Mouse (Mus musculus) forebrain, embryonic 14.5 days (tissue): ENCODE data around the gene Bcl7c. TPM values are rescaled to one million over a fixed set of nuclear protein-coding genes. Genes with fewer than 3 reads are reported as not detected.
"Not testable (repeated sequence)": the region's sequence is repeated elsewhere in the genome, so short reads cannot be mapped to it uniquely, and the experiment has no call there.

ENCODE experiments used
- ATAC-seq: fragments of 200-750 bp; cut with Nextera tagmentation; 2 replicates; pipeline ENCODE4 v1.8.0; 2017; ENCODE audit warnings: mild to moderate bottlenecking, moderate library complexity
- DNase-seq: peaks from one replicate; pipeline ENCODE4 v3.0.0-alpha.2; 2015; ENCODE audit warnings: low spot score
- H3K27ac ChIP-seq: fragments of 300-500 bp; sonication (generic); 2 replicates; pipeline ENCODE4 v1.5.1; 2014; ENCODE audit warnings: low read depth, mild to moderate bottlenecking, control low read depth, low read length, moderate library complexity
- H3K27me3 ChIP-seq: fragments of 300-500 bp; sonication (generic); replicated peaks from 2 replicates; pipeline ENCODE4 v1.6.1; 2014; ENCODE audit warnings: low read length, control low read depth, mixed read lengths; ENCODE audit not compliant: control insufficient read depth, insufficient read depth
- H3K36me3 ChIP-seq: fragments of 300-500 bp; sonication (generic); 2 replicates; pipeline ENCODE4 v1.6.1; 2014; ENCODE audit warnings: low read length, control low read depth; ENCODE audit not compliant: control insufficient read depth, insufficient read depth
- H3K4me1 ChIP-seq: fragments of 300-500 bp; sonication (generic); 2 replicates; pipeline ENCODE4 v1.6.1; 2014; ENCODE audit warnings: antibody characterized with exemption, low read length, control low read depth; ENCODE audit not compliant: control insufficient read depth, insufficient read depth
- H3K4me2 ChIP-seq: fragments of 300-500 bp; sonication (generic); 2 replicates; pipeline ENCODE4 v1.6.1; 2014; ENCODE audit warnings: mild to moderate bottlenecking, control low read depth, low read length
- H3K4me3 ChIP-seq: fragments of 300-500 bp; sonication (generic); 2 replicates; pipeline ENCODE4 v1.5.1; 2014; ENCODE audit warnings: low read depth, low read length, control low read depth
- H3K9ac ChIP-seq: fragments of 300-500 bp; sonication (generic); 2 replicates; pipeline ENCODE4 v1.6.1; 2014; ENCODE audit warnings: mild to moderate bottlenecking, low read length, control low read depth, moderate library complexity
- H3K9me3 ChIP-seq: fragments of 300-500 bp; sonication (generic); replicated peaks from 2 replicates; pipeline ENCODE4 v1.6.1; 2016; ENCODE audit warnings: low read length, control low read depth, mixed read lengths; ENCODE audit not compliant: control insufficient read depth
- WGBS: fragments of 180-500 bp; shearing (Covaris S2); extraction: QIAGEN DNeasy Blood & Tissue Kit; methylation state at CpG from one replicate; pipeline ENCODE4 v1.1.7; 2014; 5-methylcytosine and 5-hydroxymethylcytosine counted together
- polyA plus RNA-seq: library from polyadenylated mRNA; unstranded; fragments of >200 nt; fragmentation: Nextera tagmentation; extraction: Ambion mirVana; gene quantifications from 2 replicates; pipeline ENCODE4 v1.2.1, GENCODE M21; 2014

Gene Bcl7c
- polyA plus RNA-seq, 1 experiment from 2014 or later = 45.7 TPM

GRCm38 (mm10) chr7:127746494-127747491 lies 38.1 kb upstream of the Bcl7c start:
- Histone ChIP-seq H3K9me3 (no peaks in the 10 kb centered on the region), H3K4me1 (peaks cover 11% of the 10 kb centered on the region; the same call in 1 of the 2 replicates), H3K27ac (peak overlapping the region; percentile 84), H3K4me3 (peak overlapping the region; percentile 87), H3K27me3 (no peaks in the 10 kb centered on the region), H3K4me2 (peak overlapping the region; percentile 89), H3K36me3 (peaks cover 40% of the 10 kb centered on the region), H3K9ac (peak overlapping the region; percentile 91)
- WGBS = under 1% methylated on average over 28 of the region's 62 CpGs
- ATAC-seq (peak; percentile 0; the same call in 1 of the 2 replicates), DNase-seq (peak; percentile 27)

- WGBS = 0% methylated on average over 39 of the region's 39 CpGs
- Histone ChIP-seq H3K4me2 (peak overlapping the region; percentile 89), H3K9me3 (no peaks in the 10 kb centered on the region), H3K4me1 (peaks cover 11% of the 10 kb centered on the region; the same call in 1 of the 2 replicates), H3K4me3 (peak overlapping the region; percentile 87), H3K27ac (peak overlapping the region; percentile 93), H3K36me3 (peaks cover 31% of the 10 kb centered on the region), H3K9ac (peak overlapping the region; percentile 91), H3K27me3 (no peaks in the 10 kb centered on the region)
- peak; percentile 87 for ATAC-seq
- DNase-seq = peak; percentile 100
Observed at GRCm38 (mm10) chr7:127745652-127746493, 37.1 kb upstream of the Bcl7c start.

- H3K36me3 ChIP-seq = peaks cover 24% of the 10 kb centered on the region
- ATAC-seq (peak; percentile 88), DNase-seq (peak; percentile 100)
- peak overlapping the region; percentile 89 for H3K4me2 ChIP-seq
- H3K27ac ChIP-seq = peak overlapping the region; percentile 93
- 1% methylated on average over 19 of the region's 19 CpGs for WGBS
- H3K27me3 ChIP-seq = no peaks in the 10 kb centered on the region
- H3K9ac ChIP-seq = peak overlapping the region; percentile 65
- peaks cover 11% of the 10 kb centered on the region; the same call in 1 of the 2 replicates for H3K4me1 ChIP-seq
- no peaks in the 10 kb centered on the region for H3K9me3 ChIP-seq
- peak overlapping the region; percentile 87 for H3K4me3 ChIP-seq
Observed at GRCm38 (mm10) chr7:127745251-127745651, 36.5 kb upstream of the Bcl7c start.

- DNase-seq (peak; percentile 80), ATAC-seq (no peak)
- H3K36me3 ChIP-seq = peaks cover 17% of the 10 kb centered on the region
- H3K4me2 ChIP-seq = peak within 1 kb of the TSS; percentile 89
- peak within 1 kb of the TSS; percentile 87 for H3K4me3 ChIP-seq
- H3K27ac ChIP-seq = peak within 1 kb of the TSS; percentile 93
- H3K9ac ChIP-seq = peak within 1 kb of the TSS; percentile 65
- H3K9me3 ChIP-seq = no peaks in the 10 kb centered on the region
- WGBS = under 1% methylated on average over 26 of the region's 26 CpGs
- H3K27me3 ChIP-seq = no peaks in the 10 kb centered on the region
- peaks cover 11% of the 10 kb centered on the region; the same call in 1 of the 2 replicates for H3K4me1 ChIP-seq
Observed at GRCm38 (mm10) chr7:127744366-127745045, 35.8 kb upstream of the Bcl7c start, which contains the start of gene Fbxl19. Fbxl19 (plus strand) TSS chr7:127744543.

GRCm38 (mm10) chr7:127732066-127732465 lies 23.3 kb upstream of the Bcl7c start, which contains the start of gene Ctf2:
Ctf2 (minus strand) TSS chr7:127732166.
- not testable (repeated sequence) for H3K4me2 ChIP-seq, DNase-seq, H3K9ac ChIP-seq, H3K36me3 ChIP-seq, H3K27me3 ChIP-seq, H3K4me3 ChIP-seq, ATAC-seq, H3K27ac ChIP-seq, H3K4me1 ChIP-seq, H3K9me3 ChIP-seq
- no CpG with 5 or more reads among the region's 5 CpGs for WGBS

- DNase-seq = no peak
- H3K27ac ChIP-seq = no peak overlapping the region
- H3K9ac ChIP-seq = no peak overlapping the region
- H3K36me3 ChIP-seq = no peaks in the 10 kb centered on the region
- no peaks in the 10 kb centered on the region for H3K9me3 ChIP-seq
- WGBS = 78% methylated on average over 4 of the region's 4 CpGs
- no peak overlapping the region for H3K4me2 ChIP-seq
- ATAC-seq = no peak
- no peaks in the 10 kb centered on the region for H3K4me1 ChIP-seq
- no peak overlapping the region for H3K4me3 ChIP-seq
- H3K27me3 ChIP-seq = no peaks in the 10 kb centered on the region
Observed at GRCm38 (mm10) chr7:127730170-127730569, 21.4 kb upstream of the Bcl7c start.

- Histone ChIP-seq H3K9ac (no peak overlapping the region), H3K4me3 (no peak overlapping the region), H3K27ac (no peak overlapping the region), H3K4me2 (no peak overlapping the region), H3K9me3 (no peaks in the 10 kb centered on the region), H3K27me3 (no peaks in the 10 kb centered on the region), H3K4me1 (no peaks in the 10 kb centered on the region), H3K36me3 (no peaks in the 10 kb centered on the region)
- WGBS = 89% methylated on average over 7 of the region's 7 CpGs
- no peak for DNase-seq
- no peak for ATAC-seq
Observed at GRCm38 (mm10) chr7:127727898-127728297, 19.2 kb upstream of the Bcl7c start.

- Histone ChIP-seq H3K9me3 (no peaks in the 10 kb centered on the region), H3K9ac (no peak overlapping the region), H3K4me3 (no peak overlapping the region), H3K27me3 (no peaks in the 10 kb centered on the region), H3K36me3 (no peaks in the 10 kb centered on the region), H3K27ac (no peak overlapping the region), H3K4me1 (no peaks in the 10 kb centered on the region), H3K4me2 (no peak overlapping the region)
- WGBS = 37% methylated on average over 6 of the region's 6 CpGs
- no peak for DNase-seq
- no peak for ATAC-seq
Observed at GRCm38 (mm10) chr7:127725924-127726323, 17.2 kb upstream of the Bcl7c start.
